Mouse (Mus musculus) stomach, postnatal 0 days (tissue): ENCODE measurements around the gene Ryr2. TPM values are rescaled to one million over a fixed set of nuclear protein-coding genes. Genes with fewer than 3 reads are reported as not detected.

Experiments
- ATAC-seq: fragments of 200-750 bp; cut with Nextera tagmentation; 2 replicates; pipeline ENCODE4 v1.8.0; 2017; ENCODE audit not compliant: low FRiP score, low TSS enrichment
- DNase-seq: peaks from one replicate; pipeline ENCODE4 v3.0.0-alpha.2; 2016; ENCODE audit warnings: low spot score
- H3K27ac ChIP-seq: fragments of 300-500 bp; sonication (generic); replicated peaks from 2 replicates; pipeline ENCODE4 v1.5.1; 2014; ENCODE audit warnings: mild to moderate bottlenecking, control low read depth
- H3K27me3 ChIP-seq: fragments of 300-500 bp; sonication (generic); 2 replicates; pipeline ENCODE4 v1.6.1; 2014; ENCODE audit warnings: low read length; ENCODE audit not compliant: control insufficient read depth, insufficient read depth
- H3K36me3 ChIP-seq: fragments of 300-500 bp; sonication (generic); 2 replicates; pipeline ENCODE4 v1.6.1; 2014; ENCODE audit warnings: low read length, mixed read lengths; ENCODE audit not compliant: control insufficient read depth, insufficient read depth
- H3K4me1 ChIP-seq: fragments of 300-500 bp; sonication (generic); replicated peaks from 2 replicates; pipeline ENCODE4 v1.6.1; 2014; ENCODE audit warnings: antibody characterized with exemption; ENCODE audit not compliant: control insufficient read depth, insufficient read depth
- H3K4me2 ChIP-seq: fragments of 300-500 bp; sonication (generic); replicated peaks from 2 replicates; pipeline ENCODE4 v1.6.1; 2014; ENCODE audit warnings: low read depth, mild to moderate bottlenecking, control low read depth, moderate library complexity
- H3K4me3 ChIP-seq: fragments of 300-500 bp; sonication (generic); 2 replicates; pipeline ENCODE4 v1.5.1; 2014; ENCODE audit warnings: low read depth, low read length, control low read depth
- H3K9ac ChIP-seq: fragments of 300-500 bp; sonication (generic); 2 replicates; pipeline ENCODE4 v1.6.1; 2014; ENCODE audit warnings: mild to moderate bottlenecking, low read length, control low read depth, mixed read lengths
- H3K9me3 ChIP-seq: fragments of 300-500 bp; sonication (generic); 2 replicates; pipeline ENCODE4 v1.6.1; 2016; ENCODE audit warnings: low read length; ENCODE audit not compliant: control insufficient read depth
- CTCF ChIP-seq: IDR thresholded peaks from 2 replicates; pipeline ENCODE4 v1.5.1; 2016; ENCODE audit warnings: antibody characterized with exemption, low read depth, mild to moderate bottlenecking, moderate library complexity
- EP300 ChIP-seq: optimal IDR thresholded peaks from 2 replicates; pipeline ENCODE3; 2016; ENCODE audit warnings: antibody characterized with exemption
- WGBS: fragments of 180-500 bp; shearing (Covaris S2); extraction: QIAGEN DNeasy Blood & Tissue Kit; methylation state at CpG from one replicate; pipeline ENCODE4 v1.1.7; 2014; 5-methylcytosine and 5-hydroxymethylcytosine counted together
- polyA plus RNA-seq: library from polyadenylated mRNA; unstranded; fragments of >200 nt; fragmentation: Nextera tagmentation; extraction: Ambion mirVana; gene quantifications from 2 replicates; pipeline ENCODE4 v1.2.1, GENCODE M21; 2015

The Ryr2 gene
- polyA plus RNA-seq, 1 experiment from 2014 or later: 0.61 TPM

DNA sequence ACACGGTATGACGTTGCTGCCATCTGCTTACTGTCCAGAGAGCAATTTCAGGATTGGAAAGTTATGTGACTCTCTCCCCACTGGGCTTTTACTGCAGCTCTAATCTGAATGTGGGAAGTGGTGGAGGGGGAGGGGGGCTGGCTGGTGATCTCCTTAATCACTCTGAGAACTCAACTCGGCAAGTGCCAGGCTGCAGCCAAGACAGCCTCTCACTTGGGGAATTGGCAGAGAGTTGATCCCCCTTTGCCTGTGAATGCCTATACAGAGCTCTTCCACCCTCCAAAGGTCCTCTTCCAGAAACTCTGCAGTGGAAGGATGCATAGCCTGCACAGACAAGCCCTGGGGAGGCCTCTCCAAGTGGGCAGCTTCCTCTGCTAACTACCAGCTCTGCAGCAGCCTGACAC lies 104.9 kb downstream of the Ryr2 start:
- no peak overlapping the region for H3K4me3 ChIP-seq
- DNase-seq (no peak), ATAC-seq (no peak)
- 42% methylated on average over 3 of the region's 3 CpGs for WGBS
- H3K9ac ChIP-seq: no peak overlapping the region
- no peaks in the 10 kb centered on the region for H3K4me1 ChIP-seq
- no peaks in the 10 kb centered on the region for H3K27me3 ChIP-seq
- TF ChIP-seq EP300 (no peak), CTCF (no peak)
- no peaks in the 10 kb centered on the region for H3K9me3 ChIP-seq
- H3K27ac ChIP-seq: no peak overlapping the region
- H3K36me3 ChIP-seq: no peaks in the 10 kb centered on the region
- no peak overlapping the region for H3K4me2 ChIP-seq

DNA sequence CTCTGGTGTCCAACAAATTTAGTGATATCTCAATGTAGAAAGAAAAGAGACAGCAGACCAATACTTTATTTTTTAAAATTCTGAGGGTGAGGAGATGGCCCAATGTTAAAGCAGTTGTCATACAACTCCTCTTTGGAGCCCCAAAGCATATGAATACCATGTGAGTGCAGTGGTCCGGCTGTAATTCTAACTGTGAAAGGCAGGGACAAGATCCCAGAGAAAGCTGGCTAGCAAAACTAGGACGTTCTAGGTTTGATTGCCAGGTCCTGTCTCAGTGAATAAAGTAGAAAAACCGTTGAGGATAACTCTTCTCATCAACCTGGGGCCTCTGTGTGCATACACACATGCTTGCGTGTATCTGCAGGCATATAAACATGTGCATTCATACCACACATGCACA lies 106.9 kb downstream of the Ryr2 start:
- DNase-seq: no peak
- H3K27me3 ChIP-seq: no peaks in the 10 kb centered on the region
- no peak for TF ChIP-seq CTCF
- no peak for TF ChIP-seq EP300
- H3K9ac ChIP-seq: no peak overlapping the region
- no peak for ATAC-seq
- no peaks in the 10 kb centered on the region for H3K36me3 ChIP-seq
- H3K27ac ChIP-seq: no peak overlapping the region
- H3K4me3 ChIP-seq: no peak overlapping the region
- 77% methylated on average over 4 of the region's 4 CpGs for WGBS
- no peak overlapping the region for H3K4me2 ChIP-seq
- no peaks in the 10 kb centered on the region for H3K9me3 ChIP-seq
- no peaks in the 10 kb centered on the region for H3K4me1 ChIP-seq

DNA sequence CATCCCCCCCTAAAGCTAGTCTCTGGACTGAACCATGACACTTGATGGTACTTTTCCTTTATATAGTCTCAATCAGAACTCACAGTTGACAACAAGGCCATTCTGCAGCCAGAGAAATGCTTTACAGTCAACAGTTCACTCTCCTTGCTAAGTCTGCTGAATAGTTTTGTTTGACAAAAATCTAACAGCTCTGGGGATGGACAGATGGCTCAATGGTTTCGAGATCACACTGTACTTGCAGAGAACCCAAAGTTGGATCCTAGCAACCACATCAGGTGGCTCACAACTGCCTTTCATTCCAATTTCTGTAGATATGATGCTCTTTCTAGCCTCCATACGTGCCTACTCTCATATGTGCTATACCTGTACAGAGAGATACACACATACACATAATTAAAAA lies 109.4 kb downstream of the Ryr2 start:
- DNase-seq: no peak
- Histone ChIP-seq H3K27ac (no peak overlapping the region), H3K4me3 (no peak overlapping the region), H3K9me3 (no peaks in the 10 kb centered on the region), H3K4me2 (no peak overlapping the region), H3K4me1 (no peaks in the 10 kb centered on the region), H3K9ac (no peak overlapping the region), H3K27me3 (no peaks in the 10 kb centered on the region), H3K36me3 (no peaks in the 10 kb centered on the region)
- 83% methylated on average over 2 of the region's 2 CpGs for WGBS
- no peak for ATAC-seq
- TF ChIP-seq CTCF (no peak), EP300 (no peak)

DNA sequence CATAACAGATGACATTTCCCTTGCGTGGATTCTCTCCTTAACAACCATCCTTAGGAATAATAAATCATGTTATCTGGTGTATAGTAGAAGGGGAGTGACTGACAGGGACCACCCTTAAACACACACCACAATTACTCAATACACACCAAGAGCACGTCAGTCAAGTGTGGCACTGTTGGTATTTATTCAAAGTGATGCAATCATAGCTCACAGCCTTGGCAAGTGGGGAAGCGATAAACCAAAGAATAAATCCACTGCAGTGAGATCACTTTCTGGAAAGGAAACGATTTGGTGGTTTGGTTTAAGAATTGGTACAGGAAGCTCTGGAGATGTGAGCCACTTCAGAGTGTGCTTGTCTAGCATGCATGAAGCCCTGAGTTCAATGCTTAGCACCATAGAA lies 119.2 kb downstream of the Ryr2 start:
- Histone ChIP-seq H3K27me3 (no peaks in the 10 kb centered on the region), H3K36me3 (no peaks in the 10 kb centered on the region), H3K9me3 (no peaks in the 10 kb centered on the region), H3K27ac (no peak overlapping the region), H3K4me2 (no peak overlapping the region), H3K4me1 (no peaks in the 10 kb centered on the region), H3K4me3 (no peak overlapping the region), H3K9ac (no peak overlapping the region)
- WGBS: 53% methylated on average over 4 of the region's 4 CpGs
- DNase-seq (no peak), ATAC-seq (no peak)
- TF ChIP-seq CTCF (no peak), EP300 (no peak)

DNA sequence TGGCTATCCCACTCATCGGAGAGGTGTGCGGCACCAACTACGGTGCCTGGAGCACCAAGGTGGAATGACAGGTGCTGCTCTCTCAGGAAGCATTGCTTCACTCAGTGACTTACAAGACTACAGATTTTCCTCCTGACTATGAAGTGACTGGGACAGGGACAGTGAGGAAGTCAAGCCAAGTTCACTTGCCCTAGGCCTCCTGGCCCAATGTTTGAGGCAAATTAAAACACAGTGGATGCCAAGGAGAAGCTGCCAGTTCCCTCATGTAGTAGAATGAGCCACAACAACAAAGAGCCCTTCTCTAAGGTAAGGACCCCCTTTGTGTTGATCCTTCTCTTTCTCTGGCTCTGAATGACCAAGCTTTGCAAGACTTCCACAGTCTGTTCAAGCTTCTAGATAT lies 121.7 kb downstream of the Ryr2 start:
- WGBS: 98% methylated on average over 3 of the region's 3 CpGs
- H3K36me3 ChIP-seq: no peaks in the 10 kb centered on the region
- no peak overlapping the region for H3K4me2 ChIP-seq
- DNase-seq: no peak
- H3K27ac ChIP-seq: no peak overlapping the region
- no peak overlapping the region for H3K4me3 ChIP-seq
- no peak overlapping the region for H3K9ac ChIP-seq
- no peak for ATAC-seq
- H3K4me1 ChIP-seq: no peaks in the 10 kb centered on the region
- no peaks in the 10 kb centered on the region for H3K9me3 ChIP-seq
- H3K27me3 ChIP-seq: no peaks in the 10 kb centered on the region
- no peak for TF ChIP-seq CTCF
- no peak for TF ChIP-seq EP300

DNA sequence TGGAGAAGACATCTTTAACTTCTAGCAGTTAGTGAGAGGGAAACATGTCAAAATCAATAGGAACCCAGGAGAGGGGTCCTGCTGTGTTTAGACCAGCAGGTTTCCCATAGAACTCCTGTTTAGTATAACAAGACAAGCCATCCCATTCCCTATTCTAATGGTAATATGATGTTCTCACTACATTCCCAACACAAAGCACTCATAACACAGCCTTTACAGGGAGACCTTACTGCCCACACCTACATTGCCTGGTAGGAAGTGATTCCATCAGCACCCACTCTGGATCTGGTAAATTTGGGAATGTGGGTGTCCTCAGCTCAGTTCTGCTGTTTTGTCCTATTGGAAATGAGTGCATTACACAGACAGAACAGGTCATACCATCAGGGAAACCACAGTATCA lies 127.7 kb downstream of the Ryr2 start:
- no peak overlapping the region for H3K4me3 ChIP-seq
- H3K36me3 ChIP-seq: no peaks in the 10 kb centered on the region
- no peak for ATAC-seq
- no peak for DNase-seq
- no peaks in the 10 kb centered on the region for H3K9me3 ChIP-seq
- H3K9ac ChIP-seq: no peak overlapping the region
- H3K4me1 ChIP-seq: no peaks in the 10 kb centered on the region
- TF ChIP-seq EP300 (no peak), CTCF (no peak)
- no peak overlapping the region for H3K4me2 ChIP-seq
- H3K27ac ChIP-seq: no peak overlapping the region
- H3K27me3 ChIP-seq: no peaks in the 10 kb centered on the region
